Mouse (Mus musculus) liver, embryonic 12.5 days (tissue): ENCODE results near the gene Gm11111. TPM values are rescaled to one million over a fixed set of nuclear protein-coding genes. Genes with fewer than 3 reads are reported as not detected.
"Not testable (repeated sequence)": the region's sequence is repeated elsewhere in the genome, so short reads cannot be mapped to it uniquely, and the experiment has no call there.

Experiments used
- ATAC-seq: fragments of 200-750 bp; cut with Nextera tagmentation; 2 replicates; pipeline ENCODE4 v1.8.0; 2017; ENCODE audit warnings: moderate number of reproducible peaks, mild to moderate bottlenecking, moderate library complexity
- H3K27ac ChIP-seq: fragments of 300-500 bp; sonication (generic); 2 replicates; pipeline ENCODE4 v1.5.1; 2016; ENCODE audit warnings: mild to moderate bottlenecking
- H3K27me3 ChIP-seq: fragments of 300-500 bp; sonication (generic); replicated peaks from 2 replicates; pipeline ENCODE4 v1.6.1; 2016; ENCODE audit warnings: mild to moderate bottlenecking, moderate library complexity
- H3K36me3 ChIP-seq: fragments of 300-500 bp; sonication (generic); 2 replicates; pipeline ENCODE4 v1.6.1; 2016; ENCODE audit warnings: mild to moderate bottlenecking, moderate library complexity
- H3K4me1 ChIP-seq: fragments of 300-500 bp; sonication (generic); 2 replicates; pipeline ENCODE4 v1.6.1; 2016
- H3K4me2 ChIP-seq: fragments of 300-500 bp; sonication (generic); 2 replicates; pipeline ENCODE4 v1.6.1; 2016; ENCODE audit warnings: mild to moderate bottlenecking, moderate library complexity
- H3K4me3 ChIP-seq: fragments of 300-500 bp; sonication (generic); 2 replicates; pipeline ENCODE4 v1.5.1; 2016; ENCODE audit warnings: mild to moderate bottlenecking, moderate library complexity
- H3K9ac ChIP-seq: fragments of 300-500 bp; sonication (generic); 2 replicates; pipeline ENCODE4 v1.6.1; 2016; ENCODE audit warnings: mild to moderate bottlenecking, moderate library complexity
- H3K9me3 ChIP-seq: fragments of 300-500 bp; sonication (generic); replicated peaks from 2 replicates; pipeline ENCODE4 v1.6.1; 2016; ENCODE audit warnings: mild to moderate bottlenecking, moderate library complexity
- WGBS: fragments of 180-500 bp; shearing (Covaris S2); methylation state at CpG from one replicate; pipeline ENCODE4 v1.1.7; 2016; ENCODE audit not compliant: insufficient replicate concordance; 5-methylcytosine and 5-hydroxymethylcytosine counted together
- polyA plus RNA-seq: library from polyadenylated mRNA; unstranded; fragments of >200 nt; fragmentation: Nextera tagmentation; extraction: Ambion mirVana; gene quantifications from 2 replicates; pipeline ENCODE4 v1.2.1, GENCODE M21; 2016

Gene Gm11111
- polyA plus RNA-seq, 1 experiment from 2014 or later = not detected

DNA sequence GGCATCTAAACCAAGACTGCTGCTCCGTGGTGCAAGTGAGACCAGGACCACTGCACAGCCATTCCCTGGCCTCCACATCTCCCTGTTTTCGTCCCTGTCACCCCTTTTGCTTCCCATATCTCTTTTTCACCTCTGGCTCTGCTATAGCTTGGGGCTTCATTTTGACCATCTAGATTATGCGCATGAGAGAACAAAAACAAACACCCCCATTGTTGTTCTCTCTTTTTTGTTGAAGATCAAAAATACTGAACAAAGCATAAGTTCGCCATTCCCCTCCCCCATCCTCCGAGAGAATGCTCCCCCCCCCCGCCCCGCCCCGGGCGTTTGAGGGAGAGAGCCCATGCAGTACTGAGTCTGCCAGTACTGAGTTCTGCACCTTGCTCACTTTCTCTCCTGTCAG lies 11.3 kb downstream of the Gm11111 start:
- 51% methylated on average over 9 of the region's 9 CpGs for WGBS
- ATAC-seq = no peak
- no peaks in the 10 kb centered on the region for H3K36me3 ChIP-seq

DNA sequence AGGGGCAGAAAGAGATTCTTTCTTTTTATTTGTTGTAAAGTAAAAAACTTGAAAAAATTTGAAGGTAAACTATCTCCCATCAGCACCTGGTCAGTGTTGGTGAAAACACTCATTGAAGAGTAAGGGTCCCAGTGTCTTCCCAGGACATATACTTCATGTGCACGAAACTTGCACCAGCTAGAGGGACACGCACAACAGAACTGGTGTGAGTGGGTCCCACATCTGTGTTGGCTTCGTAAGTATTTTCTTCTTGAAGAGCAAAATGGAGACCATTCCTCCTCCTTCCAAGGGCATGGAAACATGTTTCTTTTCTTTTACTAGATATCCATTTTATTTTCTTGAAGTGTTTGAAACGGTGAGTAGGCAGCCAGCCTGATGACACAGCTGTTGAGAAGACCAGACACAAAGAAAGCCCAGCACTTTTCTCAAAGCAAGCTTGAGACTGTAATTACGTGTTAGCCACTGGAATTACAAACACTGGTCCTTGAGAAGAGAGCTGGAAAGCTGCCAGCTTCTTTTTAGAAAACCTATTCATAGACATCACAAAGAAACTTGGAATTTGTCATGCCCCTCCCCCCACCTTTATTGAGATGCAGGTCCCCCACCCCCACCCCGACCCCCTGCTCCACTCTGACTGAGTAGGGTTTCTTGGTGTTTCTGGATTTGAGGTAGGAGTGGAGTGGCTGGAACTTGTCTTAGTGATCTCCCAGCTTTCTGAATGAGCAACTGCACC lies 14.1 kb downstream of the Gm11111 start:
- WGBS = 58% methylated on average over 6 of the region's 6 CpGs
- H3K9me3 ChIP-seq = no peaks in the 10 kb centered on the region
- no peak for ATAC-seq
- H3K27me3 ChIP-seq = no peaks in the 10 kb centered on the region
- H3K4me3 ChIP-seq = no peak overlapping the region
- H3K4me1 ChIP-seq = no peaks in the 10 kb centered on the region
- H3K4me2 ChIP-seq = no peak overlapping the region
- no peaks in the 10 kb centered on the region for H3K36me3 ChIP-seq
- no peak overlapping the region for H3K9ac ChIP-seq
- H3K27ac ChIP-seq = no peak overlapping the region

More for the DNA sequence above, 11.3 kb downstream of the Gm11111 start:
- no peak overlapping the region for H3K27ac ChIP-seq
- H3K4me3 ChIP-seq = no peak overlapping the region
- no peak overlapping the region for H3K4me2 ChIP-seq
- H3K9me3 ChIP-seq = no peaks in the 10 kb centered on the region
- no peak overlapping the region for H3K9ac ChIP-seq
- no peaks in the 10 kb centered on the region for H3K27me3 ChIP-seq
- H3K4me1 ChIP-seq = no peaks in the 10 kb centered on the region

DNA sequence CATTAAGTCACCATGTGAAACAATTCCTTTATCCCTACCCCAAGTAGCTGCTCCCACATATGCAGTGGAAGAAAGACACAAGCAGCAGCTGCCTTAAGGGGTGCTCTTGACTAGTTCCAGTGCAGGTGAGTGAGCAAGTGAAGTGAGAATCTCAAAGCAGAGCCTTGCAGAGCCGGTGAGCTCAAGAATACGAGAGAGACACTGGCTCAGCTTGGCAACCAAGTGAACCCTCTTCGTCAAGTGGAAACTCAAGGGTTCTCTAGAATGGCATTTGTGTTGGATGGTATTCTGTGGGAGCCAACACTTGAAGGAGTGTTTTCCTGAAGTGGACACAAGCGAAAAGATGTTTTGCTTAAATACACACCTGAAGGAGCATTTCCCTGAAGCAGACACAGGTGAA lies 16.0 kb downstream of the Gm11111 start:
- WGBS = 71% methylated on average over 4 of the region's 4 CpGs
- Histone ChIP-seq H3K4me3 (no peak overlapping the region), H3K27me3 (no peaks in the 10 kb centered on the region), H3K27ac (no peak overlapping the region), H3K4me2 (no peak overlapping the region), H3K36me3 (no peaks in the 10 kb centered on the region), H3K9ac (no peak overlapping the region), H3K4me1 (no peaks in the 10 kb centered on the region), H3K9me3 (no peaks in the 10 kb centered on the region)
- ATAC-seq = no peak

DNA sequence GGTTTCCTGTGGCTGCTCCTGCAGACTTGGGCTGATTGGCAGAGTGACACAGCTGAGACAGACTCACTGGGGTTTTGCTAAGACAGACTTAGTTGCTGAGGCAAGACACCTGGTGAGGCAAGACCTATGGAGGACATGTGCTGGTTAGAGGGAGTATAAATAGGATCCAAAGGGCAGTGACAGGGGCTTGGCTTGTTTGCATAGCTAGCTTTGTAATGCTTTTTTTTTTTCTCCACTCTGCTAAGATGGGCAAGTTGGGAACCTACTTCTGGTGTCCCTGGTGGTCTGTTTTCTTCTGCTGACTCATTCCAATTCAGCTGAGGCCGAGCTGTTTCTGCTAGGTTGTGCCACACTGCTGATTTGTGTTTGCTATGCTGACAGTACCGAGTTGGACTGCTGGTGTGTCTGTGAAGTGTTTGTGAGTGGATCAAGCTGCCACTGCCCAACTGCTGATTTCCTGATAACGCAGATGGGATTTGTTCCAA lies 16.6 kb downstream of the Gm11111 start:
- WGBS = 31% methylated on average over 3 of the region's 3 CpGs
- Histone ChIP-seq H3K4me3 (no peak overlapping the region), H3K9me3 (no peaks in the 10 kb centered on the region), H3K27ac (no peak overlapping the region), H3K4me2 (no peak overlapping the region), H3K4me1 (no peaks in the 10 kb centered on the region), H3K9ac (no peak overlapping the region), H3K27me3 (no peaks in the 10 kb centered on the region), H3K36me3 (no peaks in the 10 kb centered on the region)
- ATAC-seq = no peak

DNA sequence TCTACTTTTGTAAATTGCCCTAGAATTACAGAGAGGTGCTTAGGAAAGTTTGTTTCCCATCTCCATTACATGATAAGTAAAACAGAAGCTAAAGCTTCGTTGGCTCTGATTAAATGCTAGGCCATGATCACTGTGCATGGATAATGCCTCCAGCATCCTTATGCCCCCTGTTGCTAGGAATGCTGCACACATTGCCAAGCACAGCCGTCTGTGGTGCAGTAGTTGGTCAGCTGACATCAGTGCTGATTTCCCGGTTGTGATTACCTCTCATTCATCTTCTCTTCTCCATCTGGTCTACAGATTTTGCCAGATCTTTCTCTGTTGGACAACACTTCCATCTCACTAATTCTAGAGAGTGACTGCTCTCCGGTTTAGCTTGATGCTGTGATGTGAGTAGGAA lies 19.9 kb downstream of the Gm11111 start:
- H3K27ac ChIP-seq = no peak overlapping the region
- ATAC-seq = no peak
- WGBS = 65% methylated on average over 4 of the region's 4 CpGs

DNA sequence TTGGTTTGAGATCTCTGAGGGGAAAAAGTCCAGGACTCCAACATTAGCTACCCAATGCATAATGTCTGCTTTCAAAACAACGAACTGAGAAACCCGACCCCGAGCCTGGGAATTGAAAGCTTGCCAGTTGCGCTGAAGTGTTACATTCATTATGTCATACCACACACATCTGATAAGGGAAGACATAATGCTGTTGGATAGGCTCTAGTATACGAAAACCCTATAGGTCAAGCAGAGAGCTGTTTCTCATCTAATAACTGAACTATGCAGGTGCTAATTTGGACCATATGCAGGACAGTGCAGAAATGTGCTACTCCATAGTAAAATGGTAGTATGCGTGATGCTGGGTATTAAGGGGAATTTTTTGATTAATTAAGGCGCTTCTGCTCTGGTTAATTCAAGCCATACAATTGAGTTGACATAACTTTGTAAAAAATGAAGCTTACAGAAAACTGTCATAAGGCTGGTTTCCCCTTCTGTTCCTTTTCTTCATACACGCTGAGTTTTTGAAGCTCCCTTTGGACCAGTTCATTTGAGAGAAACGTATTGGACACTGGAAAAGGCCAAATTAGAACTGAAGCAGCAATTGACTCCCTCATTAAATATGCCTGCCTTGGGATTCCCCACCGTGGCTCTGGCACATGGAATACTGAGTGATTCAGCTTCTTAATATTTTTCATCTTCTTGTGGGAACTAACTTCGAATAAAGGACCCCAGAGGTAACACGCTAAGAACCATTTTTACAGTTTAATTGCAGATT lies 22.4 kb downstream of the Gm11111 start:
- no peak for ATAC-seq
- 62% methylated on average over 12 of the region's 12 CpGs for WGBS
- H3K9ac ChIP-seq = no peak overlapping the region
- H3K9me3 ChIP-seq = no peaks in the 10 kb centered on the region
- no peaks in the 10 kb centered on the region for H3K4me1 ChIP-seq
- H3K27me3 ChIP-seq = no peaks in the 10 kb centered on the region
- no peak overlapping the region for H3K27ac ChIP-seq
- H3K36me3 ChIP-seq = no peaks in the 10 kb centered on the region
- H3K4me2 ChIP-seq = no peak overlapping the region
- H3K4me3 ChIP-seq = no peak overlapping the region

More for the DNA sequence above, 19.9 kb downstream of the Gm11111 start:
- Histone ChIP-seq H3K36me3 (no peaks in the 10 kb centered on the region), H3K9ac (no peak overlapping the region), H3K9me3 (no peaks in the 10 kb centered on the region), H3K27me3 (no peaks in the 10 kb centered on the region), H3K4me2 (no peak overlapping the region), H3K4me3 (no peak overlapping the region), H3K4me1 (no peaks in the 10 kb centered on the region)

DNA sequence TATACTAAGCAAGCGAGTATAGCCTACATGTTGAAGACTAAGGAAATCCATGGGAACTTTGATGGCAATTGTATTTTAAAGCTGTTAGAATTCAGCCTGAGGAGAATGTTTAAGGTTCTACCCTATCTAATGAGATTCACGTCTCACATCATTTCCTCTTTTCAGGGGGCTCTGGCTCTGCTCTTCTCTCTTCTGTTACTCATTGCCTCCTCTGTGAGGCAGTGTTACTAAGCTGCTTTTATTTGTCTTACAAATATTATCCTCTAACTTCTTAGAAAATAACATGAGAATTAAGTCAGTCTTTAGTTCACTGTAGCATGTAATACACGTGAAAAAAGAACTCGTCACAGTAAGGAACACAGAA lies 23.0 kb downstream of the Gm11111 start:
- H3K4me2 ChIP-seq = no peak overlapping the region
- no peak overlapping the region for H3K9ac ChIP-seq
- H3K4me3 ChIP-seq = no peak overlapping the region
- no peaks in the 10 kb centered on the region for H3K9me3 ChIP-seq
- H3K4me1 ChIP-seq = no peaks in the 10 kb centered on the region
- H3K36me3 ChIP-seq = no peaks in the 10 kb centered on the region
- H3K27me3 ChIP-seq = no peaks in the 10 kb centered on the region
- no peak for ATAC-seq
- WGBS = 73% methylated on average over 4 of the region's 4 CpGs
- H3K27ac ChIP-seq = no peak overlapping the region

DNA sequence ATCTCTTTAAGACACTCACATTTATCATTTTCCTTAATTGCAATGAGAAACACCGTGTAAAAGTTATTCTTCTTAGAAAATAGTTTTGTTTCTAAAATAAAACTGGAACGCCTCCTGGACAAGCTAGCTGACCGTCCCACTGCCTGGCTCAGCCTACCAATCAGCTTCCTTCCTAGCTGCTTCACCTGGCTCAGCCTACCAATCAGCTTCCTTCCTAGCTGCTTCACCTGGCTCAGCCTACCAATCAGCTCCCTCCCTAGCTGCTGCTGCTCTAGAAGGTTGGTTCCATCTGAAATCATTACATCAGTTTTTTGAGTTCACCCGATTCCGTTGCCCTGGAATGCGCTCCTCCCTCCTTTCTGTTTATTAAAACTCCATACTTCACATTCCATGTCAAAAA lies 24.0 kb downstream of the Gm11111 start:
- H3K4me1 ChIP-seq, ATAC-seq, H3K36me3 ChIP-seq, H3K4me2 ChIP-seq, H3K4me3 ChIP-seq, H3K9ac ChIP-seq, H3K9me3 ChIP-seq, H3K27ac ChIP-seq, H3K27me3 ChIP-seq: not testable (repeated sequence)
- WGBS = 76% methylated on average over 6 of the region's 6 CpGs

DNA sequence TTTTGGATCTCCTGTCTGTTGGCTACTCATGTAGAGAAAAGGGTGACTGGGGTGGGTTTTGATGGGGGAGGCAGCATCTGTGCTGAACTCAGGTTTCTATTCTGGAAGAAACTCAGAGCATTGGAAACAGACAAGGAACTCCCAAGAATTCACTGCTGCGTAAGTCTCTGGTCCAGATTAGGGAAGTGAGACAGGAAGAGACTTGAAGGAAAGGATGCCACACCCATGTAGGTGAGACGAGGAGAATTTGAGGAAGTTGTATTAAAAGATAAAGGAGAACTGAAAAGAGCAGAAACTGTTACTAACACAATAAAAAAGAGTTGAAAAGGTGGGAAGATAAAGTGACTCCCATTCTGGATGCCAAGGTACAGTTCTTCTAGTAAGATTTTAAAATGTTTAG lies 25.9 kb downstream of the Gm11111 start:
- Histone ChIP-seq H3K4me1 (no peaks in the 10 kb centered on the region), H3K27ac (no peak overlapping the region), H3K36me3 (no peaks in the 10 kb centered on the region), H3K9me3 (no peaks in the 10 kb centered on the region), H3K4me3 (no peak overlapping the region), H3K9ac (no peak overlapping the region), H3K4me2 (no peak overlapping the region), H3K27me3 (no peaks in the 10 kb centered on the region)
- no peak for ATAC-seq
- WGBS = 18% methylated on average over 2 of the region's 2 CpGs

DNA sequence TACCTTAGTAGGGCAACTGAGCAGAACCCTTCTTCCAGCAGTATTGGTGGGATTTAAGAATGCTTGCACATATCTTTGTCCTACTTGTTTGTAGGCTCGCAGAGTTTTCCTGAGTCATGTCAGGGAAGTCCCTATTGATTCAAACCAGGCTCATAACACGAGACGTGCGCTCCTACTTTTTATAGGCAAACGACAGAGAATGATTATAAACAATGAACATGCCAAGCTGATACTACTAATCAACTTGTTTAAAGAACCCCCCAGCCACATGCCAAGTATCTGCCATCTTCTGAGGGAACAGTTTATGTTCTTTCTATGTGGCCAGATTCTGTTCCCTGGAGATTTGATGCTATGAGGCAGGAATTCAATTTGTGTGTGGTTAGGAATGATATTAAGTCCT lies 28.3 kb downstream of the Gm11111 start:
- no peaks in the 10 kb centered on the region for H3K27me3 ChIP-seq
- no peak overlapping the region for H3K27ac ChIP-seq
- H3K36me3 ChIP-seq = no peaks in the 10 kb centered on the region
- H3K4me1 ChIP-seq = no peaks in the 10 kb centered on the region
- H3K4me3 ChIP-seq = no peak overlapping the region
- H3K4me2 ChIP-seq = no peak overlapping the region
- H3K9me3 ChIP-seq = no peaks in the 10 kb centered on the region
- no peak overlapping the region for H3K9ac ChIP-seq
- WGBS = 52% methylated on average over 5 of the region's 5 CpGs
- no peak for ATAC-seq

DNA sequence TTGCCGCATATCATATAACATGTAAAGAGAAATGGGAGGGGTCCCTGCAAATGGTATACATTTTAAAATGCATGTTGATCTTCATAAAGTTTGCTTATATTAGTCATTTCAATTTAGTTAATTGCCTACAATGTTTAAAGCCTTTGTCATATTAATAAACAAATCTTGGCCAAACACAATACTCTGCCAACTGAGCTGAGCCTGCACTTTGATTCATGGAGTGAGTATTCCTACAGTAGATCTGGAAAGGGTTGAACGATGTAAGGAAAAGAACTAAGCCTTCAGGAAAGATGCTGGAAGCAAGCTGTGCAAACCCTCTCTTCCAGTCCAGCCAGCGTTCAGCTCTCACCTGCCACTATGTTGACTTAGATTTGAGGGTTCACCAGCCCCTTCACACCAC lies 29.6 kb downstream of the Gm11111 start:
- no peak overlapping the region for H3K4me3 ChIP-seq
- no peaks in the 10 kb centered on the region for H3K27me3 ChIP-seq
- no peaks in the 10 kb centered on the region for H3K4me1 ChIP-seq
- H3K4me2 ChIP-seq = no peak overlapping the region
- 61% methylated on average over 3 of the region's 3 CpGs for WGBS
- H3K9me3 ChIP-seq = no peaks in the 10 kb centered on the region
- H3K27ac ChIP-seq = no peak overlapping the region
- no peaks in the 10 kb centered on the region for H3K36me3 ChIP-seq
- H3K9ac ChIP-seq = no peak overlapping the region
- no peak for ATAC-seq

DNA sequence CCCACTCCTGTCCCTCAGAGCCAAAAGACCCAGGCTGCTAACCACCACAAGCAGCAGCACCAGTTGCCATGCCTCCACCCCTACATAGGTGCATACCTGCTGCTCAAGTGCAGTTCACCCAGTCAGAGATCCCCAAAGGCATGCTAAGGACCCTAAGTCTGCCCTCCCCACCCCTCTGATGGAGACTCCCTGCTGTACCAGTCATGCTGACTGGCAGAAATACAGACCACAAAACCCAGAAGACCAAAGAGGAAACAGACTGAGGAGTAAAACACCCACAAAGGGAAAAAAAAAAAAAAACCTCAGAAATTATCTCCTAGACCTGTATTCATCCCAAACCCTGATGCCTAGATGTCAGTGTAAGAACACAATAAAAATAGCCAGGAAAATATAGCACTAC lies 33.4 kb downstream of the Gm11111 start:
- H3K36me3 ChIP-seq = no peaks in the 10 kb centered on the region
- no peak overlapping the region for H3K9ac ChIP-seq
- no peaks in the 10 kb centered on the region for H3K4me1 ChIP-seq
- no peak overlapping the region for H3K27ac ChIP-seq
- ATAC-seq = no peak
- no peaks in the 10 kb centered on the region for H3K27me3 ChIP-seq
- H3K9me3 ChIP-seq = no peaks in the 10 kb centered on the region
- H3K4me3 ChIP-seq = no peak overlapping the region
- H3K4me2 ChIP-seq = no peak overlapping the region
